Mouse (Mus musculus): Measurements from ENCODE around the gene Capn11. TPM values are rescaled to one million over a fixed set of nuclear protein-coding genes. Genes with fewer than 3 reads are reported as not detected.

The Capn11 gene
- polyA plus RNA-seq, 1 experiment from 2014 or later, result 0.17 TPM

GRCm38 (mm10) chr17:45584096-45584896, 74.8 kb downstream of the Capn11 start:
- 35% methylated on average over 12 of the region's 12 CpGs for WGBS
- no peak overlapping the region for H3K4me3 ChIP-seq (ENCODE audit: low read length)
- peak; percentile 57 for ATAC-seq
- H3K9me3 ChIP-seq (ENCODE audit: control insufficient read depth, low read length), result no peaks in the 10 kb centered on the region
- no peaks in the 10 kb centered on the region; the same call in none of the 2 replicates for H3K36me3 ChIP-seq (ENCODE audit: control insufficient read depth, insufficient read depth, low read length)
- H3K9ac ChIP-seq (ENCODE audit: low read depth, low read length), result peak overlapping the region; percentile 50
- H3K4me1 ChIP-seq (ENCODE audit: control insufficient read depth, insufficient read depth, low read length), result peaks cover 25% of the 10 kb centered on the region
- H3K27me3 ChIP-seq (replicated peaks; ENCODE audit: control insufficient read depth, insufficient read depth, low read length), result no peaks in the 10 kb centered on the region
- peak overlapping the region; percentile 88 for H3K27ac ChIP-seq (ENCODE audit: low read length)
- no peak overlapping the region for H3K4me2 ChIP-seq (ENCODE audit: low read depth, low read length)

DNA sequence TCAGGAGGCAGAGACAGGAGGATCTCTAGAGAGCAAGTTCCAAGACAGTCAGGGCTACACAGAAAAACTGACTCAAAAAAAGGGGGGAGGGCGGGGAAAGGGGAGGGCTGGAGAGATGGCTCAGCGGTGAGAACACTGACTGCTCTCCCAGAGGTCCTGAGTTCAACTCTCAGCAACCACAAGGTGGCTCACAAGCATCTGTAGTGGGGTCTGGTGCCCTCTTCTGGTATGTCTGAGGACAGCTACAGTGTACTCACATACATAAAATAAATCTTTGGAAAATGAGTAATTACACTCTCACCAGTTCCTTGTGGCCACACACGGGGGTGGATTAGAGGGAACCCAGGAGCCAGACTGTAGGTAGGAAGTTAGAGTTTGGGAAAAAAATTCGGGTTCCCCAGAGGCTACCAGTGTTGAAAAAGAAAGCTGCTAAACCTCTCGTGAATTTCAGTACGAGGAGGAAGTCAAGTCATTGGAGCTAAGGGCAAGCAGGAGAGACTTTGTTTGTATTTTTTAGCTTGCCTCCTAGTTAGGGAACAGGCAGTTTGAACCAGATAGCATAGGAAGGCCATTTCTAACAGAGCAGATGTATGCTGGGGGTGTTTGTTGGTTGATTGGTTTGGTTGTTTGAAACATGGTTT, 76.3 kb downstream of the Capn11 start:
- H3K9ac ChIP-seq (ENCODE audit: low read depth, low read length), result no peak overlapping the region
- H3K36me3 ChIP-seq (ENCODE audit: control insufficient read depth, insufficient read depth, low read length), result no peaks in the 10 kb centered on the region; the same call in 1 of the 2 replicates
- H3K27ac ChIP-seq (ENCODE audit: low read length), result no peak overlapping the region
- WGBS, result 61% methylated on average over 6 of the region's 6 CpGs
- no peak for ATAC-seq
- no peak overlapping the region for H3K4me3 ChIP-seq (ENCODE audit: low read length)
- no peaks in the 10 kb centered on the region for H3K27me3 ChIP-seq (replicated peaks; ENCODE audit: control insufficient read depth, insufficient read depth, low read length)
- H3K4me1 ChIP-seq (ENCODE audit: control insufficient read depth, insufficient read depth, low read length), result peaks cover 25% of the 10 kb centered on the region
- no peak overlapping the region for H3K4me2 ChIP-seq (ENCODE audit: low read depth, low read length)
- H3K9me3 ChIP-seq (ENCODE audit: control insufficient read depth, low read length), result no peaks in the 10 kb centered on the region

GRCm38 (mm10) chr17:45582188-45582587, 76.9 kb downstream of the Capn11 start:
- Histone ChIP-seq H3K36me3 (ENCODE audit: control insufficient read depth, insufficient read depth, low read length) (no peaks in the 10 kb centered on the region; the same call in 1 of the 2 replicates), H3K27ac (ENCODE audit: low read length) (no peak overlapping the region), H3K4me2 (ENCODE audit: low read depth, low read length) (no peak overlapping the region), H3K4me3 (ENCODE audit: low read length) (no peak overlapping the region), H3K27me3 (replicated peaks; ENCODE audit: control insufficient read depth, insufficient read depth, low read length) (no peaks in the 10 kb centered on the region), H3K9ac (ENCODE audit: low read depth, low read length) (no peak overlapping the region), H3K9me3 (ENCODE audit: control insufficient read depth, low read length) (no peaks in the 10 kb centered on the region), H3K4me1 (ENCODE audit: control insufficient read depth, insufficient read depth, low read length) (peaks cover 25% of the 10 kb centered on the region)
- 88% methylated on average over 6 of the region's 6 CpGs for WGBS
- no peak for ATAC-seq

GRCm38 (mm10) chr17:45581567-45581983, 77.5 kb downstream of the Capn11 start:
- 0 out of 2 replicates have a peak, but pooled peaks have one; percentile 13 for ATAC-seq
- H3K9me3 ChIP-seq (ENCODE audit: control insufficient read depth, low read length), result no peaks in the 10 kb centered on the region
- H3K4me3 ChIP-seq (ENCODE audit: low read length), result no peak overlapping the region
- H3K36me3 ChIP-seq (ENCODE audit: control insufficient read depth, insufficient read depth, low read length), result no peaks in the 10 kb centered on the region; the same call in 1 of the 2 replicates
- H3K27me3 ChIP-seq (replicated peaks; ENCODE audit: control insufficient read depth, insufficient read depth, low read length), result no peaks in the 10 kb centered on the region
- no peak overlapping the region for H3K9ac ChIP-seq (ENCODE audit: low read depth, low read length)
- no peak overlapping the region for H3K4me2 ChIP-seq (ENCODE audit: low read depth, low read length)
- H3K4me1 ChIP-seq (ENCODE audit: control insufficient read depth, insufficient read depth, low read length), result peaks cover 25% of the 10 kb centered on the region
- no peak overlapping the region for H3K27ac ChIP-seq (ENCODE audit: low read length)
- 8% methylated on average over 2 of the region's 2 CpGs for WGBS

GRCm38 (mm10) chr17:45580958-45581477, 78.1 kb downstream of the Capn11 start:
- Histone ChIP-seq H3K27ac (ENCODE audit: low read length) (0 out of 2 replicates have a peak overlapping the region, but pooled peaks have one; percentile 33), H3K27me3 (replicated peaks; ENCODE audit: control insufficient read depth, insufficient read depth, low read length) (no peaks in the 10 kb centered on the region), H3K36me3 (ENCODE audit: control insufficient read depth, insufficient read depth, low read length) (no peaks in the 10 kb centered on the region), H3K9ac (ENCODE audit: low read depth, low read length) (peak overlapping the region; percentile 53; the same call in 1 of the 2 replicates), H3K9me3 (ENCODE audit: control insufficient read depth, low read length) (no peaks in the 10 kb centered on the region), H3K4me2 (ENCODE audit: low read depth, low read length) (no peak overlapping the region), H3K4me3 (ENCODE audit: low read length) (no peak overlapping the region), H3K4me1 (ENCODE audit: control insufficient read depth, insufficient read depth, low read length) (peaks cover 25% of the 10 kb centered on the region)
- 18% methylated on average over 12 of the region's 12 CpGs for WGBS
- ATAC-seq, result no peak

Other genes starting within 250 kb of the Capn11 start
- 45.8 and 51.8 TPM in 2 replicates for gene Cdc5l, start 225.6 kb downstream of the Capn11 start, polyA plus RNA-seq (2015; fragmentation: Nextera tagmentation; extraction: Ambion mirVana)
- 0.23 and 0.27 TPM in 2 replicates for gene Spats1, start 183.9 kb downstream of the Capn11 start, polyA plus RNA-seq (2015; fragmentation: Nextera tagmentation; extraction: Ambion mirVana)
- 14.8 and 16.6 TPM in 2 replicates for gene Aars2, start 152.5 kb downstream of the Capn11 start, polyA plus RNA-seq (2015; fragmentation: Nextera tagmentation; extraction: Ambion mirVana)
- gene Tcte1, start 135.9 kb downstream of the Capn11 start, polyA plus RNA-seq (2015; fragmentation: Nextera tagmentation; extraction: Ambion mirVana), result 0.20 and 0.47 TPM in 2 replicates
- 2.2 and 2.5 TPM in 2 replicates for gene Tmem151b, start 109.6 kb downstream of the Capn11 start, polyA plus RNA-seq (2015; fragmentation: Nextera tagmentation; extraction: Ambion mirVana)
- gene Nfkbie, start 103.6 kb downstream of the Capn11 start, polyA plus RNA-seq (2015; fragmentation: Nextera tagmentation; extraction: Ambion mirVana), result 5.0 and 5.5 TPM in 2 replicates
- 132 and 136 TPM in 2 replicates for gene Slc35b2, start 95.5 kb downstream of the Capn11 start, polyA plus RNA-seq (2015; fragmentation: Nextera tagmentation; extraction: Ambion mirVana)
- 1,309 and 1,475 TPM in 2 replicates for gene Hsp90ab1, start 86.1 kb downstream of the Capn11 start, polyA plus RNA-seq (2015; fragmentation: Nextera tagmentation; extraction: Ambion mirVana)
- 73.4 and 83.1 TPM in 2 replicates for gene Slc29a1, start 59.7 kb downstream of the Capn11 start, polyA plus RNA-seq (2015; fragmentation: Nextera tagmentation; extraction: Ambion mirVana)
- gene Mymx, start 57.2 kb downstream of the Capn11 start, polyA plus RNA-seq (2015; fragmentation: Nextera tagmentation; extraction: Ambion mirVana), result 0.22 and 0.64 TPM in 2 replicates
- 149 and 154 TPM in 2 replicates for gene Mrpl14, start 27.0 kb upstream of the Capn11 start, polyA plus RNA-seq (2015; fragmentation: Nextera tagmentation; extraction: Ambion mirVana)
- gene Tmem63b, start 27.6 kb upstream of the Capn11 start, polyA plus RNA-seq (2015; fragmentation: Nextera tagmentation; extraction: Ambion mirVana), result 31.7 and 31.9 TPM in 2 replicates
- gene 1600014C23Rik, start 74.5 kb upstream of the Capn11 start, polyA plus RNA-seq (2015; fragmentation: Nextera tagmentation; extraction: Ambion mirVana), result 0.76 TPM in 1 of 2 replicates, not detected in the other

Data from intestine, embryonic 16.5 days (tissue).